Mouse (Mus musculus): ENCODE results near the gene Rai14. TPM values are rescaled to one million over a fixed set of nuclear protein-coding genes. Genes with fewer than 3 reads are reported as not detected.
"Not testable (repeated sequence)": the region's sequence is repeated elsewhere in the genome, so short reads cannot be mapped to it uniquely, and the experiment has no call there.

The Rai14 gene
- polyA plus RNA-seq, 1 experiment from 2014 or later = 4.6 TPM

DNA sequence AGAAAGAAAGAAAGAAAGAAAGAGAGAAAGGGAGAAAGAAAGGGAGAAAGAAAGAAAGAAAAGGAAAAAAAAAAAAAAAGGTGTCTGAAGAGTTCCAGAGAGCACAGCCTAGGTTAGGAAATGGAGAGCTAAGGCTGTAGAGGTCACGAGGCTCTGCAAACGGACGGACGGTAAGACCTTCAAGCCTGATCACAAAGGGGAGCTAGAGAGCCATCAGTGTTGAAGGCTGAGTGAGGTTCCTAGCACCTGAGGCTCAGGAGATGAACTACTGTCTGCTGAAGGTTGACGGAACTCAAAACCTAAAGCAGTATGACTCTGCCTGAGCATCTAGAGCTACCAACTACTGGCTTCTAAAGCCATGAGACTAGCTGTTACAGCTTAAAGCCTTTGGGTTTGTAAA lies 179.8 kb downstream of the Rai14 start:
- Histone ChIP-seq H3K4me1 (replicated peaks) (no peaks in the 10 kb centered on the region), H3K4me2 (no peak overlapping the region), H3K36me3 (replicated peaks) (no peaks in the 10 kb centered on the region), H3K4me3 (replicated peaks) (no peak overlapping the region), H3K9me3 (replicated peaks) (no peaks in the 10 kb centered on the region), H3K27me3 (no peaks in the 10 kb centered on the region), H3K27ac (replicated peaks) (no peak overlapping the region), H3K9ac (no peak overlapping the region)
- no peak for ATAC-seq (ENCODE audit: insufficient read depth)
- WGBS (ENCODE audit: insufficient replicate concordance) = 70% methylated on average over 5 of the region's 5 CpGs

DNA sequence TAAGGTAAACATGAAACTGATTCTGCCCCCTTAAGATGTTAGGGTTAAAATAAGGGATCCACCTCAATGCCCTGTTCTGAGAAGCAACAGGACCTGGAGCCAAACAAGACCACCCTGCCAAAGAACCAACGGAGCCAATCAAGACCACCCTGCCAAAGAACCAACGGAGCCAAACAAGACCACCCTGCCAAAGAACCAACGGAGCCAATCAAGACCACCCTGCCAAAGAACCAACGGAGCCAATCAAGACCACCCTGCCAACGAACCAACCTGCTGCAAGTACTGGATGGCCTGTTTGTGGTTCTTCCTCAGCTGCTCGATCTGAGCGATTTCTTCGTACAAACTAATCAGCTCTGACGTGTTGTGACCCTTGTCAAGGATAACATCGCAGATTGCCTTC lies 181.1 kb downstream of the Rai14 start:
- not testable (repeated sequence) for H3K4me3 ChIP-seq (replicated peaks); H3K9me3 ChIP-seq (replicated peaks); H3K27ac ChIP-seq (replicated peaks); ATAC-seq (ENCODE audit: insufficient read depth); H3K27me3 ChIP-seq; H3K4me2 ChIP-seq; H3K4me1 ChIP-seq (replicated peaks); H3K9ac ChIP-seq; H3K36me3 ChIP-seq (replicated peaks)
- WGBS (ENCODE audit: insufficient replicate concordance) = 66% methylated on average over 10 of the region's 10 CpGs

DNA sequence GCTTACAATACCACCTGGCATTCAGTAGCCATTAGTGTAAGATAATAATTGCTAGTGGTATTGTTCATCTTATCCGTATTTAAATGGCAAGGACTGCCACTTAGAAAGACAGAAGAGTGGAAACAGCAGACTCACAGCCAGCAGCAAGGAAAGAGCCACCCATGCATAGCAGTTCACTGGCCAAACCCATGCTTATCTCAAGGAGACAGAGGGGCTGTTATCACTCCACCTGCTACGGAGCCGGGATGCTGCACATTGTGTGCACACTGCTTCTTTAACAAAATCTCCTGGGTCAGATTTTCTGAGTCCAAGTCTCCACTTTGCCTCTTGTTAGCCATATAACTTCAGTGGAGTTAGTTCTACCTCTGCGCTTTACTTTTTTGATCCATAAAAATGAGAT lies 183.1 kb downstream of the Rai14 start:
- Histone ChIP-seq H3K27me3 (no peaks in the 10 kb centered on the region), H3K9ac (no peak overlapping the region), H3K27ac (replicated peaks) (no peak overlapping the region), H3K4me1 (replicated peaks) (no peaks in the 10 kb centered on the region), H3K4me3 (replicated peaks) (no peak overlapping the region), H3K4me2 (no peak overlapping the region), H3K9me3 (replicated peaks) (no peaks in the 10 kb centered on the region), H3K36me3 (replicated peaks) (no peaks in the 10 kb centered on the region)
- 41% methylated on average over 4 of the region's 4 CpGs for WGBS (ENCODE audit: insufficient replicate concordance)
- peak; percentile 15; the same call in 1 of the 2 replicates for ATAC-seq (ENCODE audit: insufficient read depth)

DNA sequence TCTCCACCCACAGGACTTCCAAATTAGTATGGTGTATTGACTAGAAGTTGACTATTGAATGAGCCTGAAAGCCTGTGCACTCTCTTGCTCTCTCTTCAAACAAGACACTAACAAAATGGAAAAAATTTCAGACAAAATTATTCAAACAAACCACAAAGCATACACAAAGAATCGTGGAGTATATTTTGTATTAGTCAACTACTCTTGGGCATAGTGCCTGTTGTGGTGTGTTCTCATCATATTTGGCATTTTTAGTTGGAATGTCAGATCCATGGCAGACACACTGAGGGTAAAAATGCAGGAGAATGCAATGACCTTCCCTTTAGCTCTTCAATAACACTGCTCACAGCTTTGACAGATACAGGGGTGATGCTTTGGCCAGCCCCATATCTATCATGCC lies 188.5 kb downstream of the Rai14 start:
- 43% methylated on average over 1 of the region's 1 CpGs for WGBS (ENCODE audit: insufficient replicate concordance)
- Histone ChIP-seq H3K9me3 (replicated peaks) (no peaks in the 10 kb centered on the region), H3K4me2 (no peak overlapping the region), H3K27me3 (no peaks in the 10 kb centered on the region), H3K27ac (replicated peaks) (no peak overlapping the region), H3K9ac (no peak overlapping the region), H3K36me3 (replicated peaks) (no peaks in the 10 kb centered on the region), H3K4me1 (replicated peaks) (no peaks in the 10 kb centered on the region), H3K4me3 (replicated peaks) (no peak overlapping the region)
- no peak for ATAC-seq (ENCODE audit: insufficient read depth)

Other genes starting within 250 kb of the Rai14 start
- gene Dnajc21, start 244.1 kb downstream of the Rai14 start, polyA plus RNA-seq (2015; fragmentation: Nextera tagmentation; extraction: Ambion mirVana) = 4.9 and 5.0 TPM in 2 replicates
- 39.7 and 53.6 TPM in 2 replicates for gene Brix1, start 228.7 kb downstream of the Rai14 start, polyA plus RNA-seq (2015; fragmentation: Nextera tagmentation; extraction: Ambion mirVana)
- 14.2 and 15.3 TPM in 2 replicates for gene Rad1, start 228.6 kb downstream of the Rai14 start, polyA plus RNA-seq (2015; fragmentation: Nextera tagmentation; extraction: Ambion mirVana)
- gene Ttc23l, start 156.0 kb downstream of the Rai14 start, polyA plus RNA-seq (2015; fragmentation: Nextera tagmentation; extraction: Ambion mirVana) = not detected in 2 replicates
- gene C1qtnf3, start 237.7 kb upstream of the Rai14 start, polyA plus RNA-seq (2015; fragmentation: Nextera tagmentation; extraction: Ambion mirVana) = 1.1 and 1.7 TPM in 2 replicates